Mouse (Mus musculus): ENCODE results near the gene Phactr2.

DNA sequence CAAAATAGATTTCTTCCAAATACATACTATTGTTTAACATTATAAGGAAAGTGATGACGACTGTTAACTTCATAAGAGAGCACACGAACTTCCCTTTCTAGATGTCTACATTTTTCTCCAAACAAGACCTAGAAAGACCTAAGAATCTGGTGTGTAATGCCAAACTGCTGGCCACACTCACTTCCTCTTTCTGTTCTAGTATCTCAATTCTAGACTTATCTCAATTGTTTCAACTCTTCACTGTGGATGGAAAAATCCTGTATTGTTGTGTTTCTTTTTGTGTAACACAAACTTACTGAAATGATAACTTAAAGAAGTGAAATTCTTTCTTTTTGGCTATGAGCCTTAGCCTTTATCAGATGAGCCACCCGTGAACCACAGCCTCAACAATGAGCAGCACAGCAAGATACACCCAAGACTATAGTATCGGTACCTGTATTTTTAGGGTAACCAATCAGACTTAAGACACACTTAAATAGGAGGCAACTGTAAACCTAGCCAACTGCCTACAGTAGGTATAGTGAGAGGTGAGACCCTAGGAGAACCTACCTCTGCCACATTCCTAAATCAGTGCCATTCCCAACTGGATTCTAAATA lies 289.9 kb downstream of the Phactr2 start:
- TF ChIP-seq CTCF (IDR thresholded peaks at IDR 0.05; ENCODE audit: low read depth, low read length) (no peak), POLR2A (IDR thresholded peaks at IDR 0.05; ENCODE audit: insufficient read depth, low read length) (no peak), EP300 (IDR thresholded peaks at IDR 0.05; ENCODE audit: insufficient read depth, low read depth, low read length) (no peak)

All from ES-Bruce4 (cell line).